Mouse (Mus musculus) T-helper 2 cell (primary cell): ENCODE results near the gene Defa2.
"Not testable (repeated sequence)": the region's sequence is repeated elsewhere in the genome, so short reads cannot be mapped to it uniquely, and the experiment has no call there.

Experiments used
- in situ Hi-C: fragments of 300-600 bp; cut with MboI, MseI; formaldehyde crosslinking; loops from one replicate; pipeline ENCODE4 v1.15.1; 2025; ENCODE audit warnings: high pct_unique_total_duplicates

Defa2 gene

DNA sequence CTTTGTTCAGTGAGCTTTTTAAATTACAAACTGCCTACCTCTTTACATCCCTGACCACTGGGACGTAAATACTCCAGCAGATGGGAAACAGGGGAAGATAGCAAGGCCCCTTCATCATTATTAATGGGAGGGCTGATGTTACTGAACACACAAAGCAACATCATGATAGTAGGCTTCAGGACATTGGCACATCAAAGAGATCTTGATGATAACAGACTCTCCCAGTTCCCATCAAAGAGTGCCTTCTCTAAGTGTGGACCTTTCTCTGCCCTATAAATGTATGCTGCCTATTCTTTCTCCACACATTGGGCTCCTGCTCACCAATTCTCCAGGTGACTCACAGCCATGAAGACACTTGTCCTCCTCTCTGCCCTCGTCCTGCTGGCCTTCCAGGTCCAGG is at the start of gene Defa2:
Gene Defa2 (plus strand): TSS at position 301 of the 400 bp plus-strand sequence.
- in situ Hi-C loops = not testable (repeated sequence)

- in situ Hi-C loops = not testable (repeated sequence)
These were observed 13.2 kb downstream of the Defa2 start, which contains the start of gene Defa33 for GRCm38 (mm10) chr8:21391511-21391910. TSS of gene Defa33 (plus strand) at chr8:21391811.

DNA sequence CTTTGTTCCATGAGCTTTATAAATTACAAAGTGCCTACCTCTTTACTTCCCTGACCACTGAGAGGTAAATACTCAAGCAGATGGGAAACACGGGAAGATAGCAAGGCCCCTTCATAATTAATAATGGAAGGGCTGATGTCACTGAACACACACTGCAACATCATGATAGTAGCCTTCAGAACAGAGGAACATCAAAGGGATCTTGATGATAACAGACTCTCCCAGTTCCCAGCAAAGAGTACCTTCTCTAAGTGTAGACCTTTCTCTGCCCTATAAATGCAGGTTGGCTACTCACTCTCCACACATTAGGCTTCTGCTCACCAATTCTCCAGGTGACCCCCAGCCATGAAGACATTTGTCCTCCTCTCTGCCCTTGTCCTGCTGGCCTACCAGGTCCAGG is 48.8 kb downstream of the Defa2 start, which contains the start of gene Defa36:
Gene Defa36 (plus strand): TSS at position 301 of the 400 bp plus-strand sequence.
- in situ Hi-C loops = not testable (repeated sequence)
